In genomic region chr17:26886047-26886749, GRCm38 (mm10) we compare ENCODE assay signal across 8 mouse cellular contexts. TPM values are rescaled to one million over a fixed set of nuclear protein-coding genes. Genes with fewer than 3 reads are reported as not detected.
A peak's percentile ranks its signal among the peaks of the same experiment; 100 is the strongest.
DNase-seq lines count a peak whose midpoint lies in the region; TF ChIP-seq lines count a peak whose summit lies in the region.

No protein-coding gene starts in this region.

- TF ChIP-seq CTCF in cerebellum, adult 2 months (IDR thresholded peaks at IDR 0.05; ENCODE audit: borderline replicate concordance, insufficient read depth, low read depth, low read length) = peak; percentile 94

- peak; percentile 80 for DNase-seq in MEL-GATA-1-ER (ENCODE audit: extremely low read depth, low read depth)
- peak; percentile 80 to 85 for DNase-seq in cerebellum, adult 2 months
- peak; percentile 88 for DNase-seq in forelimb bud, embryonic 11.5 days (ENCODE audit: low read depth, low spot score)
- peak; percentile 87 for DNase-seq in hindbrain, embryonic 10.5 days (ENCODE audit: low spot score)
- peak; percentile 82 to 86 for DNase-seq in layer of hippocampus, postnatal 14 days (ENCODE audit: low spot score in 2 of 2)
- peak; percentile 86 for DNase-seq in lung, postnatal 14 days
- DNase-seq in retina, adult 2 months (ENCODE audit: low read depth, low spot score) = peak; percentile 51
- peak; percentile 77 to 80 for DNase-seq in thymus, postnatal 36 days

- H3K4me3 ChIP-seq in cerebellum, adult 2 months (replicated peaks; ENCODE audit: insufficient read depth, low read depth, low read length) = peak overlapping the region; percentile 66
- peak overlapping the region; percentile 45 for H3K4me3 ChIP-seq in hindbrain, embryonic 10.5 days

- no peaks in the 10 kb centered on the region for H3K36me3 ChIP-seq in hindbrain, embryonic 10.5 days

- peaks cover 3% of the 10 kb centered on the region; the same call in 1 of the 2 replicates for H3K4me1 ChIP-seq in cerebellum, adult 2 months (ENCODE audit: control insufficient read depth, insufficient read depth, low read length)
- peaks cover 20% of the 10 kb centered on the region for H3K4me1 ChIP-seq in hindbrain, embryonic 10.5 days (replicated peaks)

- 5% methylated on average over 30 of the region's 30 CpGs for WGBS in cerebellum, adult 2 months
- WGBS in hindbrain, embryonic 10.5 days = 11% methylated on average over 30 of the region's 30 CpGs

- H3K27me3 ChIP-seq in cerebellum, adult 2 months (ENCODE audit: control insufficient read depth, insufficient read depth, low read length) = no peaks in the 10 kb centered on the region
- peaks cover 55% of the 10 kb centered on the region for H3K27me3 ChIP-seq in hindbrain, embryonic 10.5 days (ENCODE audit: insufficient read depth, poor library complexity, severe bottlenecking)

- no peaks in the 10 kb centered on the region for H3K9me3 ChIP-seq in hindbrain, embryonic 10.5 days

- no peak overlapping the region for H3K27ac ChIP-seq in cerebellum, adult 2 months (ENCODE audit: insufficient read depth, low read length)
- peak overlapping the region; percentile 5; the same call in 1 of the 2 replicates for H3K27ac ChIP-seq in hindbrain, embryonic 10.5 days

- TF ChIP-seq POLR2A in cerebellum, adult 2 months (IDR thresholded peaks at IDR 0.05; ENCODE audit: borderline replicate concordance, insufficient read depth, low read length) = no peak

RNA-seq across cellular contexts. Expression of gene Kifc5b, which starts 30.7 kb away (rescaled TPM):
- 5.9 and 6.6 TPM in 2 replicates for polyA plus RNA-seq in cerebellum, adult 2 months (2012; rRNA removed)
- 9.2 and 12.0 TPM in 2 replicates for polyA plus RNA-seq in hindbrain, embryonic 10.5 days (2016; fragmentation: Nextera tagmentation; extraction: Ambion mirVana)
- total RNA-seq in layer of hippocampus, postnatal 14 days (2021) = 1 to 10 TPM; 2.7 to 3.1 TPM

RNA-seq across cellular contexts. Expression of gene Nkx2-5, which starts 41.4 kb away (rescaled TPM):
- polyA plus RNA-seq in cerebellum, adult 2 months (2012; rRNA removed) = not detected in 2 replicates
- polyA plus RNA-seq in hindbrain, embryonic 10.5 days (2016; fragmentation: Nextera tagmentation; extraction: Ambion mirVana) = 0.21 TPM in 1 of 2 replicates, not detected in the other
- not detected for total RNA-seq in layer of hippocampus, postnatal 14 days (2021)

RNA-seq across cellular contexts. Expression of gene Phf1, which starts 46.7 kb away (rescaled TPM):
- 57.8 and 60.8 TPM in 2 replicates for polyA plus RNA-seq in cerebellum, adult 2 months (2012; rRNA removed)
- 4.5 and 8.2 TPM in 2 replicates for polyA plus RNA-seq in hindbrain, embryonic 10.5 days (2016; fragmentation: Nextera tagmentation; extraction: Ambion mirVana)
- 10 to 100 TPM; 18.6 to 21.0 TPM for total RNA-seq in layer of hippocampus, postnatal 14 days (2021)

RNA-seq across cellular contexts. Expression of gene Cuta, which starts 53.2 kb away (rescaled TPM):
- 176 and 187 TPM in 2 replicates for polyA plus RNA-seq in cerebellum, adult 2 months (2012; rRNA removed)
- polyA plus RNA-seq in hindbrain, embryonic 10.5 days (2016; fragmentation: Nextera tagmentation; extraction: Ambion mirVana) = 186 and 189 TPM in 2 replicates
- 100 to 1,000 TPM; 109 to 115 TPM for total RNA-seq in layer of hippocampus, postnatal 14 days (2021)

RNA-seq across cellular contexts. Expression of gene Syngap1, which starts 54.9 kb away (rescaled TPM):
- 55.9 and 62.5 TPM in 2 replicates for polyA plus RNA-seq in cerebellum, adult 2 months (2012; rRNA removed)
- polyA plus RNA-seq in hindbrain, embryonic 10.5 days (2016; fragmentation: Nextera tagmentation; extraction: Ambion mirVana) = 2.0 TPM in 2 replicates
- 100 to 1,000 TPM; 512 to 532 TPM for total RNA-seq in layer of hippocampus, postnatal 14 days (2021)
